8 mouse cellular contexts compared by ENCODE assay signal in the genomic region with DNA sequence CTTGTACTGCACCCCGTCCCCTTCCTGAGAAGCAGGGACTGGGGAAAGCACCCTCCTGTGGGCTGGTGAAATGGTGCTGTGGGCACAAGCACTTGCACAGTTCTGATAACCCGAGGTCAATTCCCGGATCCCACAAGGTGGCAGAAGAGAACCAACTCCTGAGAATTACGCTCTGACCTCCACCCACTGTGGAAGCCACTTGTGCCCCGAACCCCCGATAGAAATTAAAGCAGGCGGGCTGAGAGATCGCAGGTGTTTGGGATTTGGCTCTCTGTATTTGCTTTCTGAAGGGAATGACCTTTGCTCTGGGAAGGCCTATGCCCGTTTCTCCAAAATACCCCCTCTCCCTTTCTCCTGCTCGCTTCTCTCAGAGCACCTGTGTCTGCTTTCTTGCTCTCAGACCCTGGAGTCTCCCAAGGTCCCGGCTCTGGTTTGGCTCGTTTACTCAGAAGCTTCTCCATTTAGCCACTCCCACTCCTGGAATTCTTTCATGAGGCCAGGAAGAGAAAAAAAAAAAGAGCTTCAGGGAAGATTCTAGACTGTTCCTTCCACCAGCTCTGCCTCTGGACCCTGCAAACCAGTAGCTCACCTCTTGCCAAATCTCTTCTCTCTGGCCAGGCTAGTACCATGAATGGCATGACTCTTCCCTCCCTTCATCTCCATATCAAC. TPM values are rescaled to one million over a fixed set of nuclear protein-coding genes. Genes with fewer than 3 reads are reported as not detected.
DNase-seq lines count a peak whose midpoint lies in the region; ATAC-seq and TF ChIP-seq lines count a peak whose summit lies in the region.

No protein-coding gene starts in this region.

- 13% methylated on average over 12 of the region's 12 CpGs for WGBS in liver, adult 2 months
- 41% methylated on average over 12 of the region's 12 CpGs for WGBS in liver, embryonic 11.5 days
- 17% methylated on average over 12 of the region's 12 CpGs for WGBS in small intestine, adult 2 months

- H3K4me2 ChIP-seq in liver, embryonic 11.5 days, result no peak overlapping the region

- H3K9me3 ChIP-seq in liver, embryonic 11.5 days (ENCODE audit: control insufficient read depth, low read length), result no peaks in the 10 kb centered on the region

- no peak for TF ChIP-seq POLR2A in liver, adult 2 months (IDR thresholded peaks at IDR 0.05; ENCODE audit: extremely low read depth, insufficient read depth, low read length)
- TF ChIP-seq POLR2A in small intestine, adult 2 months (IDR thresholded peaks at IDR 0.05; ENCODE audit: low read depth, low read length), result no peak

- H3K36me3 ChIP-seq in liver, adult 2 months (ENCODE audit: control insufficient read depth, insufficient read depth, low read length), result no peaks in the 10 kb centered on the region
- H3K36me3 ChIP-seq in liver, embryonic 11.5 days (ENCODE audit: control insufficient read depth, insufficient read depth, low read length), result no peaks in the 10 kb centered on the region
- H3K36me3 ChIP-seq in small intestine, adult 2 months (ENCODE audit: control insufficient read depth, insufficient read depth, low read length), result no peaks in the 10 kb centered on the region

- H3K4me3 ChIP-seq in liver, adult 2 months (ENCODE audit: insufficient read depth, low read depth, low read length), result no peak overlapping the region
- H3K4me3 ChIP-seq in liver, embryonic 11.5 days (ENCODE audit: low read depth, low read length), result no peak overlapping the region
- H3K4me3 ChIP-seq in small intestine, adult 2 months (ENCODE audit: low read depth, low read length), result 0 out of 2 replicates have a peak overlapping the region, but pooled peaks have one; percentile 7

- peaks cover 28% of the 10 kb centered on the region for H3K79me2 ChIP-seq in liver, adult 2 months (ENCODE audit: control insufficient read depth, insufficient read depth, low read length)

- no peaks in the 10 kb centered on the region for H3K27me3 ChIP-seq in liver, adult 2 months (ENCODE audit: control insufficient read depth, insufficient read depth, low read length)
- no peaks in the 10 kb centered on the region for H3K27me3 ChIP-seq in liver, embryonic 11.5 days (replicated peaks; ENCODE audit: control insufficient read depth, insufficient read depth, low read length)
- no peaks in the 10 kb centered on the region for H3K27me3 ChIP-seq in small intestine, adult 2 months (ENCODE audit: control insufficient read depth, insufficient read depth, low read length)

- no peak; the same call in 1 of the 2 replicates for ATAC-seq in liver, embryonic 11.5 days (replicated peaks; ENCODE audit: low FRiP score)
- no peak for ATAC-seq in erythroid progenitor cell, adult 5-6 weeks (replicated peaks; ENCODE audit: low FRiP score, poor library complexity, severe bottlenecking)
- no peak for ATAC-seq in erythroblast, adult 5-6 weeks (replicated peaks; ENCODE audit: low FRiP score, poor library complexity, severe bottlenecking)

- peak; percentile 16 to 25 for DNase-seq in cerebellum, adult 18-20 months
- DNase-seq in cerebellum, adult 9-11 months, result no peak
- DNase-seq in liver, adult 2 months (ENCODE audit: extremely low read depth, low read depth, low spot score), result peak; percentile 64
- no peak for DNase-seq in liver, embryonic 11.5 days (ENCODE audit: low spot score)
- peak; percentile 48 for DNase-seq in kidney, postnatal 14 days

- peak overlapping the region; percentile 35; the same call in 1 of the 2 replicates for H3K27ac ChIP-seq in liver, adult 2 months (replicated peaks; ENCODE audit: insufficient read depth, low read depth, low read length)
- H3K27ac ChIP-seq in liver, embryonic 11.5 days (ENCODE audit: low read depth, low read length), result no peak overlapping the region
- 0 out of 2 replicates have a peak overlapping the region, but pooled peaks have one; percentile 8 for H3K27ac ChIP-seq in small intestine, adult 2 months (ENCODE audit: insufficient read depth, low read depth, low read length)

- no peak overlapping the region for H3K9ac ChIP-seq in liver, adult 2 months (ENCODE audit: low read depth, low read length)
- no peak overlapping the region for H3K9ac ChIP-seq in liver, embryonic 11.5 days (ENCODE audit: low read depth, low read length)

- peak; percentile 59 for TF ChIP-seq CTCF in liver, adult 2 months (IDR thresholded peaks at IDR 0.05; ENCODE audit: low read depth, low read length)
- TF ChIP-seq CTCF in small intestine, adult 2 months (IDR thresholded peaks at IDR 0.05; ENCODE audit: extremely low read depth, insufficient read length, insufficient replicate concordance, low read depth, low read length), result peak; percentile 41; the same call in 1 of the 2 replicates

- peaks cover 51% of the 10 kb centered on the region for H3K4me1 ChIP-seq in liver, adult 2 months (ENCODE audit: control insufficient read depth, insufficient read depth, low read length)
- H3K4me1 ChIP-seq in liver, embryonic 11.5 days (replicated peaks; ENCODE audit: control insufficient read depth, insufficient read depth, low read length), result no peaks in the 10 kb centered on the region; the same call in 1 of the 2 replicates
- peaks cover 18% of the 10 kb centered on the region; the same call in 1 of the 2 replicates for H3K4me1 ChIP-seq in small intestine, adult 2 months (ENCODE audit: control insufficient read depth, insufficient read depth, insufficient read length, low read length)

RNA-seq across cellular contexts. Expression of gene Wwc1, which starts 58.0 kb away (rescaled TPM):
- total RNA-seq in liver, adult 2 months (2014; rRNA removed), result 11.3 and 15.7 TPM in 2 replicates
- polyA plus RNA-seq in liver, adult 2 months (2012; rRNA removed), result 25.0 and 32.7 TPM in 2 replicates
- 2.2 and 4.1 TPM in 2 replicates for polyA plus RNA-seq in liver, embryonic 11.5 days (2014; fragmentation: Nextera tagmentation; extraction: Ambion mirVana)
- polyA plus RNA-seq in small intestine, adult 2 months (2012; rRNA removed), result 18.0 and 55.9 TPM in 2 replicates
- not detected in 2 replicates for total RNA-seq in erythroid progenitor cell, adult 5-6 weeks (2015; ENCODE audit: low replicate concordance)
- total RNA-seq in erythroid progenitor cell, adult 5-6 weeks (2017; ENCODE audit: low replicate concordance), result not detected in 2 replicates
- total RNA-seq in erythroblast, adult 5-6 weeks (2015; ENCODE audit: low replicate concordance), result not detected in 2 replicates
- total RNA-seq in erythroblast, adult 5-6 weeks (2017; ENCODE audit: low replicate concordance), result not detected in 2 replicates

Comparison
In these comparisons a context has a peak if more than half of its experiments do, and no peak if none do; other contexts are left out.
1. DNase-seq: peak in cerebellum, adult 18-20 months (2 of 2), liver, adult 2 months (single experiment) and kidney, postnatal 14 days (single experiment); none in cerebellum, adult 9-11 months (single experiment) and liver, embryonic 11.5 days (single experiment).
2. RNA of gene Wwc1, which starts 58.0 kb away (total RNA-seq): 11.3 to 15.7 TPM in liver, adult 2 months; not detected in erythroid progenitor cell, adult 5-6 weeks and not detected in erythroblast, adult 5-6 weeks; every median in the first group is over 10 times any median in the second.